Mouse (Mus musculus) forebrain, postnatal 0 days (tissue): ENCODE measurements at regions not wholly inside any gene's neighbourhood (a gene's known extent, or its start where the extent isn't known, plus 50 kb on each side); places are given as distances from the start of the nearest gene placed in this dataset.

Source experiments
- ATAC-seq: fragments of 200-750 bp; cut with Nextera tagmentation; 2 replicates; pipeline ENCODE4 v1.8.0; 2017; ENCODE audit warnings: mild to moderate bottlenecking, moderate library complexity
- DNase-seq: peaks from one replicate; pipeline ENCODE4 v3.0.0-alpha.2; 2015
- H3K27ac ChIP-seq: fragments of 300-500 bp; sonication (generic); 2 replicates; pipeline ENCODE4 v1.5.1; 2014; ENCODE audit warnings: low read depth, mild to moderate bottlenecking, antibody characterized with exemption, low read length, moderate library complexity, mixed read lengths
- H3K27me3 ChIP-seq: fragments of 300-500 bp; sonication (generic); 2 replicates; pipeline ENCODE4 v1.6.1; 2014; ENCODE audit warnings: mild to moderate bottlenecking, low read length, mixed read lengths; ENCODE audit not compliant: insufficient read depth
- H3K36me3 ChIP-seq: fragments of 300-500 bp; sonication (generic); 2 replicates; pipeline ENCODE4 v1.6.1; 2014; ENCODE audit warnings: mild to moderate bottlenecking, moderate library complexity; ENCODE audit not compliant: insufficient read depth
- H3K4me1 ChIP-seq: fragments of 300-500 bp; sonication (generic); 2 replicates; pipeline ENCODE4 v1.6.1; 2014; ENCODE audit warnings: antibody characterized with exemption; ENCODE audit not compliant: insufficient read depth
- H3K4me2 ChIP-seq: fragments of 300-500 bp; sonication (generic); 2 replicates; pipeline ENCODE4 v1.6.1; 2014; ENCODE audit warnings: low read depth, mild to moderate bottlenecking, moderate library complexity
- H3K4me3 ChIP-seq: fragments of 300-500 bp; sonication (generic); 2 replicates; pipeline ENCODE4 v1.5.1; 2014; ENCODE audit warnings: low read depth, low read length, mixed read lengths
- H3K9ac ChIP-seq: fragments of 300-500 bp; sonication (generic); 2 replicates; pipeline ENCODE4 v1.6.1; 2014; ENCODE audit warnings: mild to moderate bottlenecking
- H3K9me3 ChIP-seq: fragments of 300-500 bp; sonication (generic); 2 replicates; pipeline ENCODE4 v1.6.1; 2016; ENCODE audit warnings: low read length
- CTCF ChIP-seq: sonication (generic); IDR thresholded peaks from 2 replicates; pipeline ENCODE4 v1.5.1; 2016; ENCODE audit warnings: antibody characterized with exemption, control low read depth, low read depth
- WGBS: fragments of 180-500 bp; shearing (Covaris S2); extraction: QIAGEN DNeasy Blood & Tissue Kit; methylation state at CpG from one replicate; pipeline ENCODE4 v1.1.7; 2014; 5-methylcytosine and 5-hydroxymethylcytosine counted together

DNA sequence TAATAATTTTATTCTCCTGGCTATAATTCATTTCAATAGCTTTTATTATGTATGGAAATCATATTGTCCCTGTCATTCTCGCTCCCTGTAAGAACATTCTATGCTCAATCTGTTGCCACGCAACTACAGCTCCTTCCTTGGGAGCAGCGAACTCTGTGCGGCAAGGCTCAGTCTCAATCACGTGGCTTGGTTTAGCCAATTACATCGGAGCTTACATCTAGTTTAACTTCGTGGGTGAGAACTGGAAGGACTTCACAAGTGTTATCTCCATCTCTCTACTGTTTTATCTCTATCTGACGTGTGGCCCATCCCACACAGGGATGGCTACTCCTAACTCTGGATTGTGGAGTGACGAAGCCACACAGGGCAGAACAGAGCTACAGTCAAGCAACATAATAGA lies 231.4 kb downstream of the Lmo4 start:
- DNase-seq: no peak

DNA sequence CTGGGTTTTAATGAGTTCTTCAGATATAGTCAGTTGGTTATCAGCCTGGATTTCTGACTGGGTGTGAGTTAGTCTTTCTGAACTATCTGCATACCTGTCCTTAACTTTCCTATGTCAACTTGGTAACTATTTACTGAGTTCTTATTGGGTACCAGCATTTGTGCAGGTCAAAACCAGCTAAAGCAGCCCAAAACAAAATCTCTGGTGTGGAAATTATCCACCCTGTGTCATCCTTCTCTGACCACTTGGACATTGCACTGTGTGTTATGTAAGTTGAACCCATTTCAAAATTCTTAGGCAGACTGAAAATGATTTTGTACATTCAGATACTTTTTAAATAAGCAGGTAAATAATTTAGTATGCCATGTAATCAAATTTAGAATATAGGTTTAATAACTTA lies 232.7 kb downstream of the Lmo4 start:
- no peak for DNase-seq
- Histone ChIP-seq H3K27me3 (no peaks in the 10 kb centered on the region), H3K4me1 (no peaks in the 10 kb centered on the region), H3K9ac (no peak overlapping the region), H3K36me3 (no peaks in the 10 kb centered on the region), H3K27ac (no peak overlapping the region), H3K4me2 (no peak overlapping the region), H3K4me3 (no peak overlapping the region), H3K9me3 (no peaks in the 10 kb centered on the region)
- no peak for ATAC-seq
- TF ChIP-seq CTCF: no peak

More for the DNA sequence above, 231.4 kb downstream of the Lmo4 start:
- 79% methylated on average over 9 of the region's 9 CpGs for WGBS
- no peak overlapping the region for H3K4me3 ChIP-seq
- H3K9me3 ChIP-seq: no peaks in the 10 kb centered on the region
- no peak for ATAC-seq
- no peaks in the 10 kb centered on the region for H3K27me3 ChIP-seq
- H3K36me3 ChIP-seq: no peaks in the 10 kb centered on the region
- H3K4me1 ChIP-seq: no peaks in the 10 kb centered on the region
- no peak for TF ChIP-seq CTCF
- H3K9ac ChIP-seq: no peak overlapping the region
- no peak overlapping the region for H3K4me2 ChIP-seq
- no peak overlapping the region for H3K27ac ChIP-seq

DNA sequence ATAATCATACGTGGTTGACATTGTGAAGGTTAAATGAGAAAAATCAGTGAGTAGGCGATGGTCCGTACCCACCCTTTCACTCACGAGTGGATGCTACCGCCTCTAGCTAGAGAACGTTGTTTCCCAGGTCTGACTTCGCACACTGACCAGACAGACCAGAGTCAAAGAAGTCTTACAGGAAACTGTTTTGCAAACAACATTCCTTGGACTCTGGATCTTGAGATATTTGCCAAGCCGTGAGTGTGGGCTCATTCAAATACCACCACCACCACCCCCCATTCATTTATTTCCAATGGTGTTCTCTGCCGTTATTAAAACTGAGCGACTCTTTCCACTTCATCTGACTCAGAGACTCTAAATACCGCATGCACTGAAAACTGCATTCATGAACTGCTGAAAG lies 234.2 kb downstream of the Lmo4 start:
- Histone ChIP-seq H3K36me3 (no peaks in the 10 kb centered on the region), H3K27me3 (no peaks in the 10 kb centered on the region), H3K4me2 (no peak overlapping the region), H3K9me3 (no peaks in the 10 kb centered on the region), H3K27ac (no peak overlapping the region), H3K4me1 (no peaks in the 10 kb centered on the region), H3K4me3 (no peak overlapping the region), H3K9ac (no peak overlapping the region)
- DNase-seq (no peak), ATAC-seq (no peak)
- TF ChIP-seq CTCF: no peak
- 83% methylated on average over 11 of the region's 11 CpGs for WGBS

DNA sequence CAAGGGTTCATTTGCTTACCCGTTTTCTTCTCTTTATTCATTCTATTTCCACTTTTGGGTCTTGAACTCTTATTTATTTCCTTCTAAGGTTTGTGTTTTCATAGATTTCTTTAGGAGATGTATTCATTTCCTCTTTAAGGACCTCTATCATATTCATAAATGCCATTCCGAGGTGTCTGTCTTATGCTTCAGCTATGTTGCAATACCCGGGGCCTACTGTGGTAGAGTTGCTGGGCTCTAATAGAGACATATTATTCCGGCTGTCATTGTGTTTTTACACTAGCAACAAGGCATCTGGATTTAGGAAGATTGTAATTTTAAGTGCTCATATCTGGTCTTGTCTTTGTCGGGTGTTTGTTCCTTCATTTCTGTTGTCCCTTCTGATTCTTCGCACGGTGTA lies 249.5 kb downstream of the Lmo4 start:
- no peak for TF ChIP-seq CTCF
- Histone ChIP-seq H3K27ac (no peak overlapping the region), H3K36me3 (no peaks in the 10 kb centered on the region), H3K4me2 (no peak overlapping the region), H3K27me3 (no peaks in the 10 kb centered on the region), H3K9ac (no peak overlapping the region), H3K4me1 (no peaks in the 10 kb centered on the region), H3K9me3 (no peaks in the 10 kb centered on the region), H3K4me3 (no peak overlapping the region)
- no peak for ATAC-seq
- no peak for DNase-seq
- 94% methylated on average over 7 of the region's 7 CpGs for WGBS

DNA sequence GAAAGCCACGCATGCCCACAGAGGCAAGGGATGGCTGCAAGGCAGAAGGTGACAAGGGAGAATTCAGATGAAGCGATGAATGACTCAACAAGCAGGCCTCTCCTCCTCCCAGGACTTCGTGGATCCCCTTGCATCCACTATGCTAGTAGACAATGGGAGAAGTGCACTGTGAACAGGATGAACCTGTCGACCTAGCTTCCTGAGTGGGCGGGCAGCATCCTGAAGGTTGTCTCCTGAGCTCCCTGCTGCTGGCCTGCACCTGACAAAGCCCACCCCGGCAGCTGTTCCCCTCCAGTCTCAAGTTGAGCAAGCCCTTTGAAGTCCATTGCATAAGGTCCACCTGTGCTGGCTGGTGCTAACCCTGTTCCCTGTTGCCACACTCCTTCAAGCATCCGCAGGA lies 250.2 kb downstream of the Lmo4 start:
- H3K9me3 ChIP-seq: no peaks in the 10 kb centered on the region
- TF ChIP-seq CTCF: no peak
- ATAC-seq: no peak
- H3K4me1 ChIP-seq: no peaks in the 10 kb centered on the region
- no peak overlapping the region for H3K27ac ChIP-seq
- no peak overlapping the region for H3K9ac ChIP-seq
- no peaks in the 10 kb centered on the region for H3K27me3 ChIP-seq
- no peak overlapping the region for H3K4me3 ChIP-seq
- no peak for DNase-seq
- WGBS: 91% methylated on average over 7 of the region's 7 CpGs
- no peak overlapping the region for H3K4me2 ChIP-seq
- H3K36me3 ChIP-seq: no peaks in the 10 kb centered on the region

DNA sequence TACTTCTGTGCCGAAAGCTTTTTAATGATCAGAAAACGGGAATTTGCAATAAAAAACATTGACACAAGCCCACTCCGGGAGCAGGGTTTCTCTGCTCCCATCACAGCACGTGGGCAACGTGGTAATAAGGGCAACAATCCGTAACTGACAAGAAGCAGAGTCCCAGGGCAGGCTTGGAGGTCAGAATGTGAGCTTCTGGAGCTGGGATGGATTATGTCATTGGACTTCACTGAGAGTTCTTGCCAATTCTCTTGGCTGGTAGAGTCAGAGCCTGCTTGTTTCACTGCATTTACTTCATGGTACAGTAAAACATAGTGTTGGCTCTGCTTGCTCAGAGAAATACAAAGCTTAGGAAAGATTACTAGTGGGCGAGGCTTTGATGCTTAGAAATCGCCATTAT lies 252.7 kb downstream of the Lmo4 start:
- DNase-seq (no peak), ATAC-seq (no peak)
- peaks cover 2% of the 10 kb centered on the region; the same call in 1 of the 2 replicates for H3K4me1 ChIP-seq
- no peak overlapping the region for H3K4me2 ChIP-seq
- H3K9ac ChIP-seq: no peak overlapping the region
- H3K36me3 ChIP-seq: no peaks in the 10 kb centered on the region
- no peak for TF ChIP-seq CTCF
- no peak overlapping the region for H3K27ac ChIP-seq
- no peaks in the 10 kb centered on the region for H3K9me3 ChIP-seq
- no peak overlapping the region for H3K4me3 ChIP-seq
- WGBS: 82% methylated on average over 8 of the region's 8 CpGs
- no peaks in the 10 kb centered on the region for H3K27me3 ChIP-seq

DNA sequence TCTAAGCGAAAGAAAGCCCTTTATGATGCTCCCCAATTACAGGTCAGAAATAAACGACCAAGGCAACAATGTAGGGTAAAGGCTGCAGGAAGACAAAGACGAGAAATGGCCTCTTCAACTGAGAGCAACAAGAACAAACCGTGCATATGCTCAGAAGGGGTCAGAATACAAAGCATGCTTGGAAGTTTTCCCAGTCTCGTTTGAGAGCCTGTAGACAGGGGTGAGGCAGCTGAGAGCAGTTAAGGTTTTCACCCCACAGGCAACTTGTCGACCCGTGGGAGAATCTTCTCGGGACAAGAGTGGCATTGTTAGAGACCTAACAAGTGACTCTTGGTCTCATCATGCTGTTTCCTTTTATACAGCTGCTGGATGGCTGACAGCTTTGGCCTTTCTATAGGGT lies 255.4 kb downstream of the Lmo4 start:
- Histone ChIP-seq H3K4me3 (no peak overlapping the region), H3K9me3 (no peaks in the 10 kb centered on the region), H3K36me3 (no peaks in the 10 kb centered on the region), H3K4me2 (no peak overlapping the region), H3K27me3 (no peaks in the 10 kb centered on the region), H3K9ac (no peak overlapping the region), H3K27ac (no peak overlapping the region), H3K4me1 (peaks cover 3% of the 10 kb centered on the region; the same call in 1 of the 2 replicates)
- no peak for DNase-seq
- TF ChIP-seq CTCF: no peak
- WGBS: 14% methylated on average over 8 of the region's 8 CpGs
- ATAC-seq: peak; percentile 34; the same call in 1 of the 2 replicates
